Mouse (Mus musculus): ENCODE results near the gene Med27.

Gene Med27

GRCm38 (mm10) chr2:29436376-29436775 lies 89.8 kb downstream of the Med27 start:
- DNase-seq (ENCODE audit: low read depth, low spot score) = no peak

- DNase-seq (ENCODE audit: low read depth, low spot score) = no peak
These were observed 90.5 kb downstream of the Med27 start for GRCm38 (mm10) chr2:29437111-29437510.

GRCm38 (mm10) chr2:29437861-29438529 lies 91.4 kb downstream of the Med27 start:
- DNase-seq (ENCODE audit: low read depth, low spot score) = no peak

- DNase-seq (ENCODE audit: low read depth, low spot score) = no peak
These were observed 91.9 kb downstream of the Med27 start for GRCm38 (mm10) chr2:29438530-29438862.

- DNase-seq (ENCODE audit: low read depth, low spot score) = no peak
These were observed 92.4 kb downstream of the Med27 start for GRCm38 (mm10) chr2:29438986-29439385.

- DNase-seq (ENCODE audit: low read depth, low spot score) = no peak
These were observed 92.8 kb downstream of the Med27 start for GRCm38 (mm10) chr2:29439396-29439795.

- DNase-seq (ENCODE audit: low read depth, low spot score) = no peak
These were observed 93.4 kb downstream of the Med27 start for GRCm38 (mm10) chr2:29439857-29440502.

- no peak for DNase-seq (ENCODE audit: low read depth, low spot score)
These were observed 95.7 kb downstream of the Med27 start for GRCm38 (mm10) chr2:29442275-29442674.

GRCm38 (mm10) chr2:29443626-29444217 lies 97.1 kb downstream of the Med27 start:
- no peak for DNase-seq (ENCODE audit: low read depth, low spot score)

- no peak for DNase-seq (ENCODE audit: low read depth, low spot score)
These were observed 101.9 kb downstream of the Med27 start for GRCm38 (mm10) chr2:29448476-29449002.

- DNase-seq (ENCODE audit: low read depth, low spot score) = no peak
These were observed 104.9 kb downstream of the Med27 start for GRCm38 (mm10) chr2:29451368-29451999.

GRCm38 (mm10) chr2:29453376-29453775 lies 106.8 kb downstream of the Med27 start:
- no peak for DNase-seq (ENCODE audit: low read depth, low spot score)

- DNase-seq (ENCODE audit: low read depth, low spot score) = no peak
These were observed 110.2 kb downstream of the Med27 start for GRCm38 (mm10) chr2:29456631-29457320.

GRCm38 (mm10) chr2:29457677-29458076 lies 111.1 kb downstream of the Med27 start:
- DNase-seq (ENCODE audit: low read depth, low spot score) = no peak

GRCm38 (mm10) chr2:29458346-29458950 lies 111.8 kb downstream of the Med27 start:
- DNase-seq (ENCODE audit: low read depth, low spot score) = no peak

- DNase-seq (ENCODE audit: low read depth, low spot score) = no peak
These were observed 113.0 kb downstream of the Med27 start for GRCm38 (mm10) chr2:29459648-29460047.

GRCm38 (mm10) chr2:29461841-29462240 lies 115.2 kb downstream of the Med27 start:
- DNase-seq (ENCODE audit: low read depth, low spot score) = no peak

GRCm38 (mm10) chr2:29463039-29463585 lies 116.5 kb downstream of the Med27 start:
- DNase-seq (ENCODE audit: low read depth, low spot score) = no peak

- peak; percentile 82 for DNase-seq (ENCODE audit: low read depth, low spot score)
These were observed 118.4 kb downstream of the Med27 start for GRCm38 (mm10) chr2:29464851-29465648.

GRCm38 (mm10) chr2:29465649-29466137 lies 119.1 kb downstream of the Med27 start:
- no peak for DNase-seq (ENCODE audit: low read depth, low spot score)

Measured in retina, postnatal 7 days (tissue).